Mouse (Mus musculus): ENCODE results near the gene 4930513O06Rik. TPM values are rescaled to one million over a fixed set of nuclear protein-coding genes. Genes with fewer than 3 reads are reported as not detected.
A peak's percentile ranks its signal among the peaks of the same experiment; 100 is the strongest.

4930513O06Rik gene
- not detected in 2 replicates for polyA plus RNA-seq (2014; fragmentation: Nextera tagmentation; extraction: Ambion mirVana)

DNA sequence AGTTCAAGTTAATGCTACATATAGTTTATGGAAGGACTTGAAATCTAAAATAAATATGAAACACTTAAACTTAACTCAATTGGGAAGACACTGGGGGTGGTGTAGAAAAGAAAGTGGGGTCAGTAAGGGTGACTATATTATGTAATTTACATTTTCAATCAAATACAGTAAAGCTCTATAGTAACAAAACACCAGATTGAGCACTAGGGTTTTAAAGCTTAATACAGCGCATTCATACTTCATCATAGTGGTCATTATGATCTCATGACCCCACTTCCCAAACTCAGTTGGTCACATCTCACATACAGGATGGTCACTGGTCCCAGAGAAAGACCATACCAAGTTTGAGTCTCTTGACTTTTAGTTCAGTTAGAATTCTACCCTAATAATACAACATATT is at the start of gene 4930513O06Rik:
Gene 4930513O06Rik, plus strand, starts transcription at position 301 of the 400 bp plus-strand sequence.
- H3K4me2 ChIP-seq (replicated peaks; ENCODE audit: low read depth, low read length): no peak within 1 kb of the TSS
- no peaks in the 10 kb centered on the region for H3K36me3 ChIP-seq (ENCODE audit: control insufficient read depth, insufficient read depth, low read length)
- H3K4me1 ChIP-seq (ENCODE audit: control insufficient read depth, insufficient read depth, low read length): no peaks in the 10 kb centered on the region
- ATAC-seq (ENCODE audit: low FRiP score, low TSS enrichment): no peak
- H3K27me3 ChIP-seq (ENCODE audit: control insufficient read depth, insufficient read depth, low read length): no peaks in the 10 kb centered on the region
- WGBS: 94% methylated on average over 1 of the region's 1 CpGs
- no peak within 1 kb of the TSS for H3K4me3 ChIP-seq (ENCODE audit: low read length)
- no peak within 1 kb of the TSS for H3K27ac ChIP-seq (ENCODE audit: low read depth, low read length)
- H3K9ac ChIP-seq (ENCODE audit: low read depth, low read length): no peak within 1 kb of the TSS
- no peaks in the 10 kb centered on the region for H3K9me3 ChIP-seq (ENCODE audit: control insufficient read depth, low read length)

DNA sequence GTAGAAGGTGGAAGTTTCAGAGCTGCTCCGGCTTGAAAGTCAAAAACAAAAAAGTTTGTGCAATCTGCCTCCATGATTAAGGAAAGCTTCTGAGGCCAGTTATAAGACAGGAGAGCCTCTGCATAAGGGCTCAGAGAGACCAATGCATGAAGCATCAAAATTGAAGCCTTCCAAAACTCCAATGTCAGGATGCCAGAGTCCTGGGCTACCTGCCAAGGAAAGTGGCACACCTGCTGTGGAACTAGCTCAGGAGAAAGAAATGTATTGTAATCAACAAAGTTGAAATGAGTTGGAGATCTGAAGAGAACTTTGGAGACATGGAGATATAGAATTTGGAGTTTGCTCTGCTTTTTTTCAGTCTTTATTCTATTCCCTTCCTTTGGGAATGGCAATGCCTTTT is 48.4 kb upstream of the 4930513O06Rik start:
- Histone ChIP-seq H3K27me3 (ENCODE audit: control insufficient read depth, insufficient read depth, low read length) (no peaks in the 10 kb centered on the region; the same call in 1 of the 2 replicates), H3K4me2 (replicated peaks; ENCODE audit: low read depth, low read length) (no peak overlapping the region), H3K9me3 (ENCODE audit: control insufficient read depth, low read length) (no peaks in the 10 kb centered on the region), H3K4me1 (ENCODE audit: control insufficient read depth, insufficient read depth, low read length) (no peaks in the 10 kb centered on the region), H3K9ac (ENCODE audit: low read depth, low read length) (no peak overlapping the region), H3K27ac (ENCODE audit: low read depth, low read length) (no peak overlapping the region), H3K4me3 (ENCODE audit: low read length) (no peak overlapping the region), H3K36me3 (ENCODE audit: control insufficient read depth, insufficient read depth, low read length) (no peaks in the 10 kb centered on the region)
- 91% methylated on average over 1 of the region's 1 CpGs for WGBS
- no peak for ATAC-seq (ENCODE audit: low FRiP score, low TSS enrichment)

DNA sequence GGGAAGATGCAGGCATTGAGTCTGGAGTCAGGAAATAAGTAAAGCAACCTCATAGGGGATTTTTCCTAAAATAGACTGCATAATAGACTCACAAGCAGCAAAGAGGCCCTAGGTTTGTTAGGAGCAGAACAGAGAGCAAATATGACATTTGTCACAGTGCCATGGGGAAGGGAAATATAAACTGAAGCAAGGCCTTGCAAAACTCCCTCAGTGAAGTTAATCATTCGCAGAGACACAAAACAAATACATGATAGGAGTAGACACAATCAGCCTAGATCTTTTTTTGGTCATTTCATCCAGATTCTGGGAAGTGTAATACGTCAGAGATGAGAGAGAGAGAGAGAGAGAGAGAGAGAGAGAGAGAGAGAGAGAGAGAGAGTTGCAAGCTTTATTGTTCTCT is 46.7 kb upstream of the 4930513O06Rik start:
- 76% methylated on average over 2 of the region's 2 CpGs for WGBS
- ATAC-seq (ENCODE audit: low FRiP score, low TSS enrichment): no peak
- Histone ChIP-seq H3K9me3 (ENCODE audit: control insufficient read depth, low read length) (no peaks in the 10 kb centered on the region), H3K4me2 (replicated peaks; ENCODE audit: low read depth, low read length) (no peak overlapping the region), H3K9ac (ENCODE audit: low read depth, low read length) (no peak overlapping the region), H3K4me3 (ENCODE audit: low read length) (no peak overlapping the region), H3K36me3 (ENCODE audit: control insufficient read depth, insufficient read depth, low read length) (no peaks in the 10 kb centered on the region), H3K4me1 (ENCODE audit: control insufficient read depth, insufficient read depth, low read length) (no peaks in the 10 kb centered on the region), H3K27me3 (ENCODE audit: control insufficient read depth, insufficient read depth, low read length) (no peaks in the 10 kb centered on the region; the same call in 1 of the 2 replicates), H3K27ac (ENCODE audit: low read depth, low read length) (no peak overlapping the region)

DNA sequence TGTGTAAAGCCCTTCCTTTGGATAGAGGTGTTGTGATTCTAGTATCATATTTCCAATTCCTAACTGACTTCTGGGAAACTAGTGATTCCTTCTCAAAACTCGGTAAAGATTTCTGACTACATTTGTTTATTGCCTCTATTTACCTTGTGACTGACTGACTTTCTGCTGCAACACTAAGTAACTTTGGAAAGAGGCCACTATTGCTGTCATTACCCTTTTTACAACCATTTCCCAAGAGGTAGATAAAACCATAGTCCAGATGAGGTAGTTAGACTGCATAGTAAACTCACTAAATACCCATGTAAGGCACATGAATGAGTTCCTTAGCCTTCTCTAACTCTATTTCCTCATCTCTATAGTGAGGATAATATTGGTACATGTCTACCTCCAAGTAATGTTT is 44.9 kb upstream of the 4930513O06Rik start:
- Histone ChIP-seq H3K9ac (ENCODE audit: low read depth, low read length) (no peak overlapping the region), H3K4me1 (ENCODE audit: control insufficient read depth, insufficient read depth, low read length) (no peaks in the 10 kb centered on the region), H3K4me2 (replicated peaks; ENCODE audit: low read depth, low read length) (no peak overlapping the region), H3K9me3 (ENCODE audit: control insufficient read depth, low read length) (no peaks in the 10 kb centered on the region), H3K36me3 (ENCODE audit: control insufficient read depth, insufficient read depth, low read length) (no peaks in the 10 kb centered on the region), H3K4me3 (ENCODE audit: low read length) (no peak overlapping the region), H3K27me3 (ENCODE audit: control insufficient read depth, insufficient read depth, low read length) (no peaks in the 10 kb centered on the region; the same call in 1 of the 2 replicates), H3K27ac (ENCODE audit: low read depth, low read length) (no peak overlapping the region)
- no peak for ATAC-seq (ENCODE audit: low FRiP score, low TSS enrichment)
- 71% methylated on average over 1 of the region's 1 CpGs for WGBS

- Histone ChIP-seq H3K4me2 (replicated peaks; ENCODE audit: low read depth, low read length) (no peak overlapping the region), H3K27ac (ENCODE audit: low read depth, low read length) (no peak overlapping the region), H3K4me3 (ENCODE audit: low read length) (no peak overlapping the region), H3K4me1 (ENCODE audit: control insufficient read depth, insufficient read depth, low read length) (no peaks in the 10 kb centered on the region), H3K9ac (ENCODE audit: low read depth, low read length) (no peak overlapping the region), H3K9me3 (ENCODE audit: control insufficient read depth, low read length) (no peaks in the 10 kb centered on the region), H3K36me3 (ENCODE audit: control insufficient read depth, insufficient read depth, low read length) (no peaks in the 10 kb centered on the region), H3K27me3 (ENCODE audit: control insufficient read depth, insufficient read depth, low read length) (no peaks in the 10 kb centered on the region)
- WGBS: 76% methylated on average over 1 of the region's 1 CpGs
- ATAC-seq (ENCODE audit: low FRiP score, low TSS enrichment): peak; percentile 73; the same call in 1 of the 2 replicates
Measured at GRCm38 (mm10) chrX:139051976-139052375, 34.1 kb upstream of the 4930513O06Rik start.

- Histone ChIP-seq H3K4me3 (ENCODE audit: low read length) (no peak overlapping the region), H3K9me3 (ENCODE audit: control insufficient read depth, low read length) (no peaks in the 10 kb centered on the region), H3K9ac (ENCODE audit: low read depth, low read length) (no peak overlapping the region), H3K36me3 (ENCODE audit: control insufficient read depth, insufficient read depth, low read length) (no peaks in the 10 kb centered on the region), H3K4me2 (replicated peaks; ENCODE audit: low read depth, low read length) (no peak overlapping the region), H3K27ac (ENCODE audit: low read depth, low read length) (no peak overlapping the region), H3K27me3 (ENCODE audit: control insufficient read depth, insufficient read depth, low read length) (no peaks in the 10 kb centered on the region), H3K4me1 (ENCODE audit: control insufficient read depth, insufficient read depth, low read length) (no peaks in the 10 kb centered on the region)
- ATAC-seq (ENCODE audit: low FRiP score, low TSS enrichment): no peak
- 81% methylated on average over 1 of the region's 1 CpGs for WGBS
Measured at GRCm38 (mm10) chrX:139053149-139053548, 32.9 kb upstream of the 4930513O06Rik start.

DNA sequence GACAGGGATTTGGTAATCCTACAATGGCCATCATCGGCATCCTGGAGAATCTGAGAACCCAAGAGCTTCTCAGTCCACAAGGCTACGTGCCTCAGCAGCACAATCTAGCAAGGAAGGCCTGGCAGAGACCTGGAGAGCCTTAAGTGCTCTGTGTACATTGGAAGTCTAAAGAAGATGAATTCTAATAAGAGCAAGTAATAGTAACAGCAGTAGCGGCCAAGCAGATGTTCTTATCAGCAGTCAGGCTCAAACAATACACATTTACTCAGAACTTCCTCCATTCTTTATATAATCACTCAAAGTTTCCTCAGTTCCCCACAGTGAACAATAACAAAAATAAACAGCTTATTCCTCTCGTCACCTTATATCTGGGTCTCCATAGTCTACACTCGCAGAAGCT is 22.0 kb upstream of the 4930513O06Rik start:
- Histone ChIP-seq H3K36me3 (ENCODE audit: control insufficient read depth, insufficient read depth, low read length) (no peaks in the 10 kb centered on the region), H3K9me3 (ENCODE audit: control insufficient read depth, low read length) (no peaks in the 10 kb centered on the region), H3K27ac (ENCODE audit: low read depth, low read length) (no peak overlapping the region), H3K27me3 (ENCODE audit: control insufficient read depth, insufficient read depth, low read length) (no peaks in the 10 kb centered on the region), H3K4me2 (replicated peaks; ENCODE audit: low read depth, low read length) (no peak overlapping the region), H3K9ac (ENCODE audit: low read depth, low read length) (no peak overlapping the region), H3K4me3 (ENCODE audit: low read length) (no peak overlapping the region), H3K4me1 (ENCODE audit: control insufficient read depth, insufficient read depth, low read length) (no peaks in the 10 kb centered on the region)
- no peak for ATAC-seq (ENCODE audit: low FRiP score, low TSS enrichment)
- 88% methylated on average over 5 of the region's 5 CpGs for WGBS

DNA sequence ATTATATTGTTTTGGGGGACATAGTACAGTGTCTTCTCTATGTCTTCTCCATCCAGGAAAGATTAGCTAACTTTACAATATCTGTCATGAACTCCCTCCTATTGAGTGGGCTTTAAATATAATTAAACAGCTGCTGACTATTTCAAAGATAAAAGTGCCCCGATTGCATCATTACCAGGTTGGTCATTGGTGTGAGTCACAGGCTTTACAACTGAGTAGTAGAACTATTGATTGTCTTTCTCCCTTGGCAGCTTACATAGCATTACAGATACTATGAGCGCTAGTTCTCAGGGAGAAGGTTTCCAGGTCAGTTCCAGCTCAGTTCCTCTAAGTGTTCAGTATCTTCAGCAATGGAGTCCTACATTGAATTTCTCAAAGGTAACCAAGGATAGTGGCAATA is 7.5 kb upstream of the 4930513O06Rik start:
- Histone ChIP-seq H3K9ac (ENCODE audit: low read depth, low read length) (no peak overlapping the region), H3K4me2 (replicated peaks; ENCODE audit: low read depth, low read length) (no peak overlapping the region), H3K27ac (ENCODE audit: low read depth, low read length) (no peak overlapping the region), H3K36me3 (ENCODE audit: control insufficient read depth, insufficient read depth, low read length) (no peaks in the 10 kb centered on the region), H3K4me1 (ENCODE audit: control insufficient read depth, insufficient read depth, low read length) (no peaks in the 10 kb centered on the region), H3K9me3 (ENCODE audit: control insufficient read depth, low read length) (no peaks in the 10 kb centered on the region), H3K4me3 (ENCODE audit: low read length) (no peak overlapping the region), H3K27me3 (ENCODE audit: control insufficient read depth, insufficient read depth, low read length) (no peaks in the 10 kb centered on the region)
- WGBS: 91% methylated on average over 2 of the region's 2 CpGs
- ATAC-seq (ENCODE audit: low FRiP score, low TSS enrichment): no peak

- Histone ChIP-seq H3K36me3 (ENCODE audit: control insufficient read depth, insufficient read depth, low read length) (no peaks in the 10 kb centered on the region), H3K4me1 (ENCODE audit: control insufficient read depth, insufficient read depth, low read length) (no peaks in the 10 kb centered on the region), H3K9ac (ENCODE audit: low read depth, low read length) (no peak within 1 kb of the TSS), H3K4me2 (replicated peaks; ENCODE audit: low read depth, low read length) (no peak within 1 kb of the TSS), H3K27me3 (ENCODE audit: control insufficient read depth, insufficient read depth, low read length) (no peaks in the 10 kb centered on the region), H3K9me3 (ENCODE audit: control insufficient read depth, low read length) (no peaks in the 10 kb centered on the region), H3K27ac (ENCODE audit: low read depth, low read length) (no peak within 1 kb of the TSS), H3K4me3 (ENCODE audit: low read length) (no peak within 1 kb of the TSS)
- ATAC-seq (ENCODE audit: low FRiP score, low TSS enrichment): no peak
Measured at GRCm38 (mm10) chrX:139085077-139085476, 966 bp upstream of the 4930513O06Rik start, which contains the start of gene Serpina7. TSS of gene Serpina7 (minus strand) at chrX:139085236.
